Mouse (Mus musculus): ENCODE results near the gene C530008M17Rik. TPM values are rescaled to one million over a fixed set of nuclear protein-coding genes. Genes with fewer than 3 reads are reported as not detected.

The C530008M17Rik gene
- total RNA-seq, 2 experiments from 2014 or later, result 2.2 to 2.3 TPM

Other genes starting within 250 kb of the C530008M17Rik start
- not detected for gene Gm7271, start 172.5 kb upstream of the C530008M17Rik start, total RNA-seq (2021)
- gene Exoc1, start 127.2 kb upstream of the C530008M17Rik start, total RNA-seq (2021), result 10 to 100 TPM; 13.1 to 14.0 TPM
- 1 to 10 TPM; 3.0 to 3.5 TPM for gene Cep135, start 67.8 kb upstream of the C530008M17Rik start, total RNA-seq (2021)
- 10 to 100 TPM; 14.4 to 15.4 TPM for gene Aasdh, start 249.0 kb downstream of the C530008M17Rik start, total RNA-seq (2021)

Data from heart, postnatal 25 days (tissue).